Mouse (Mus musculus): ENCODE measurements around the gene Ptprg.
A peak's percentile ranks its signal among the peaks of the same experiment; 100 is the strongest.

Ptprg gene

DNA sequence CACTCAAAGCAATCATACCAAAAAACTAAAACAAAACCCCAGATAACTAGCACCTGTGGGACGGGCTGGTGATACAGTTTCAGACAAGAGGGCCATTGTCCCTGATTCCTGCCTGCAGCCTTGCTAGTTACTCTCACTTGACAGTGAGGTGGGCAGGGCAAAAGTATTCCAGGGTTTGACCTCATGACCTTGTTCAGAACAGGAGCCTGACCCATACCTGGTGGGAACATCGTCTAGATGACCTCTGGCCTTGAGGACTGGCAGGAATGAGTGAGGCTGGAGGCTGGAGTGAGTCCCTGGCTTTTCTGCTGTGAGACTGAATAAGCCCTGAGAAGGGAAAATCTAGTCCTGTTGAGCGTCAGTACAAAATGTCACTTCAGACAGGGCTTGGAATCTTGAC is 11.1 kb downstream of the Ptprg start:
- no peak for DNase-seq (ENCODE audit: extremely low spot score)

DNA sequence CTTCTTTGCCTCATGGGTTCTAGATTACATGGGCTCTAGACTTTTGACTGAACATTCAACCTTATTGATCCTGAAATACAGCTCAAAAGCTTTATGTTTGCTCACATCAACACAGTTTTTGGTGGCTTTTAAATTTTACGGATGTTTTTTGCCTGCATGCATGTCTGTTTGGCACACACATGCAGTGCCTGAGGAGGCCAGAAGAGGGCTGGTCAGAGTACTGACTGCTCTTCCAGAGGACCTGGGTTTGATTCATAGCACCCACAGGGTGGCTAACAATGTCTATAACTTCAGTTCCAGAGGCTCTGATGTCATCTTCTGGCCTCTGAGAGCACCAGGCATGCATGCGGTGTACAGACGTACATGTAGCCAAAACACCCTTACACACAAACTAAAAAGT is 12.0 kb downstream of the Ptprg start:
- DNase-seq (ENCODE audit: extremely low spot score): no peak

DNA sequence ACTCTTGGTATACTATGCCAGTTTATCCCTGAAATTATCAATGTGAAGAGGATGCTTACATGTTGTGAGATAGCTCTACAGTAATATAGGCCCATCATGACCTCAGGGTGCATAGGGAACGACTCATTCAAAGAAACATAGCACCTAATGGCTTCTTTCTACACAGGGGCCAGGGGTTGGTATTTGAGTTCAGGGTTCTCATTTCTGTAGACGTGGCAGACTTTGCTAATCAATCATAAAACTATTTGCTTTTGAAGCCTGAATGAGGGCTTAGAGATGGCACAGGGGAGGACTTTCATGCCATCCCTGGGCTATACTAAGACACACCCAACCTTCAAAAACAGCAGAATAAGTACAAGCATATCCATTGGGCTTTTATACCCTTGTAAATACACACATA is 16.4 kb downstream of the Ptprg start:
- no peak for DNase-seq (ENCODE audit: extremely low spot score)

DNA sequence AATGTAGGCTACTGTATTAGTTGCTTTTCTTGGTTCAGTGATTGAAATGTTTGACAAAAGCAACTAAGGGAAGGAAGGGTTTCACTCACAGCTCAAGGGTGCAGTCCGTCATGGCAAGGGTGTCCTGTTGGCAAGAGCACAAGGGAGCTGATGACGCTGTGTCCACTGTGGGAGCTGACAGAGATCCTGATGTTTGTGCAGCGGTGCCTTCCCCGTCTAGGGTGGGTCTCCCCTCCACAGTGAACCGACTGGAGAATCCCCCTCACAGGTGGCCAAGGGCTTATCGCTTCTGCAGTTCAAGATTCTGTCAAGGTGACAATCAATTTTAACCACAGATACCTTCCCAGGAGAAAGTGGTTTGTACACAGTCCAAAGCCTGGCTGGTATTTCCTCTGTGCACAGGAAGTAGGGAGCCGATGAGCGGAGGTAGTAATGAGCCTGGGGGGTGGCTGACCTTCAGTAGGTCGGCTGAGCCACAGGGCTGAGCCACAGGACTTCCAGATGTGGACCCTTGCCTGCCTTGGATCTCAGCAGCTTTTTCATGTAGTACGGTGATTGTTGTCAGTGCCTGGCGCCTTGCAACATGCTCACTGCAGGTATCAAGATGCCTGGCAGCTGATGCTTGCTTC is 18.5 kb downstream of the Ptprg start:
- no peak for DNase-seq (ENCODE audit: extremely low spot score)

DNA sequence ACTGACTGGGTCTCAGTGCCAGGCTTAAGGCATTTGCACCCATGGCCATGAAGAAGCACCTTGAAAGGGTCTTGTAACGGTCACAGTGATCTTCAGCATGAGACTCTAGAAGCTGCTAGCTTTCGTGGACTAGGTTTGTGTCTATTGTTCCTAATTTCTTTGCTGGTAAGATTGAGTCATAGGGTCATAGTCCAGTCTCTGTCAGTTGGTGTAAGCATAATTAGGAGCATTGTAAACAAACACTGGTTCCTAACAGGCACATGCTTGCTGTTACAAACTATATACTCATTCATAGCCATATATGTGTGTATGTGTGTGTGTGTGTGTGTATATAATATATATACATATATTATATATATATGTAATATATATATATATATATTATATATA is 19.1 kb downstream of the Ptprg start:
- no peak for DNase-seq (ENCODE audit: extremely low spot score)

DNA sequence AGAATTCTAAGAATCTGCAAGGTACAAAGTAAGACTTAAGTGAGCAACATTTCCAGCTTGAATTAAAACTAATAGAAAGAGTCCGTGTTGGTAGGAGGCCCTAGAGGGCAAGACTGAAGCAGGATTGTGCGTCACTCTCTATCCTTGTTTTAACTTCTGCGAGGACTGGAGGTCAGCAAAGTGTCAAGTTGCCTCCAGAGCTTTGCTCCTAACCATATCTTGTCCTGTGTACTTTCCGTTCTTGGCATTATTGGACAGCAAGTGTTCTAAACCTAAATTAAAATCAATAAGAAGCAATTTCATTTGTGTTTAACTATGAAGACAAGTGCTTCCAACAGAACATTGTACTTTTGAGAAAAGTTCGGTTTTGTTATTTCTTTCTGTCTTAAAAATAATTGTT is 20.4 kb downstream of the Ptprg start:
- no peak for DNase-seq (ENCODE audit: extremely low spot score)

DNA sequence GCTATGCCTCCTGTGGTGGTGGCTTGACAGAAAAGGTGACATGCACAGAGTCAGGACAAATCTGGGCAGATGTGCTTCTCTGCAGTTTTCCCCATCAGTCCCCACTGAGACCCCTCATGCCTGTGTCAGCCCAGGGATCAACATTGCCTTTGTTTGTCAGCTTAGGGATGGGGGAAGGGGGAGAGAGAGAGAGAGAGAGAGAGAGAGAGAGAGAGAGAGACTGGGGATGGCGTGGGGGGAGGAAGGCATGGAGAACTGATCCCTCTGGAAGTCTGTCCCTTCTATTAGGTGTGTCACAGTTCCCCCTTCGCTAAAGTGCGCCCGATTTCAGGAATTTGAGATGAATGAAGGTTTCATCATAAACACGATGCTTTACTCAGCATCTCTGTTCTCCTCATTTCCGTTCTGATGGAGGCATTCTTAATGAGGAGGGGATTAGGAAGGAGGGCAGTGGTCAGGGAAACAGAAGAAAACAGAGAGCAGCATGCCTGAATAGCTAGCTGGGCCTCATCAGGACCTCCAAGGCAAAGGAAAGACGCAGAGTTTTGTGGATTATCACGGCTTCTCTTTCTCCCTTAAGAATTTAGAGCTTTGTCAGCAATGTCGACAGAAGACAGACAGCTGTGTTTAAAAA is 24.1 kb downstream of the Ptprg start:
- DNase-seq (ENCODE audit: extremely low spot score): peak; percentile 42

DNA sequence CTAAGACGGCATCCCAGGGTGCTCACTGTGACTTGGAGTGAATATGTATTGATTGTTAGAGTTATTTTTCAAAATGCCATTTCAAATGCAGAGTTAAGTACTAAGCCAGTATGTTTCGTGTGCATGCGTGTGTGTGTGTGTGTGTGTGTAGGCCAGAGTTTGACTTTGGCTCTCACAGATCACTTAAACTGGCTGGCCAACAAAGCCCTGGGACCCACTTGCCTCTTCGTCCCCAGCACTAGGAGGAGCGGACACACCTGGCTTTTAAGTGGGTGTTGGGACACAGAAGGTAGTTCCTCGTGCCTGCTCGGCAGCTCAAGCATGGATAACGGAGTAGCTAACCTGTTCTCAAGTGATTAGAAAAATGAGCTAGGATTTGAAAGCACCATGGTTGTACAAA is 24.6 kb downstream of the Ptprg start:
- no peak for DNase-seq (ENCODE audit: extremely low spot score)

DNA sequence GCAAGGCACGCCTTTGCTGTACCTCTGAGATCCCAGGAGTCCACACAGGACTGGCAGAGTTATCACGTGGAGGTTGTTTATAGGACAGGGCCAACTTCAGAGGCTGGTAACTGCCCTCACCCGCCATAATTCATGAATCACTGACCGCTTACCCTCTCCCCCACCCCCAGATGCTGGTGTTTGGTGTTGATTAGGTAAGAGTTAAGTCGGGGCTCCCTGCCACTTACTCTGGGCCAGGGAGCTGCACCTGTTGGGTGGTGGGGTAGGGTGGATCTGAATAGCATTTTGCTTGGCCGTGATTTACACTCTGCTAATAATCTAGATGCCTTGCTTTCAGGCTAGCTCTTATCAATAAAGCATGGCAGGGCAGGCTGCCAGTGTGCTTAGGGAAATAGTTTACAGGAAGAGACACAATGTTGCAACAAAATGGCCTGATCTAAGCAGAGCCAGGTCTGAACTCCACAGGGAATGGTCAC is 25.2 kb downstream of the Ptprg start:
- no peak for DNase-seq (ENCODE audit: extremely low spot score)

DNA sequence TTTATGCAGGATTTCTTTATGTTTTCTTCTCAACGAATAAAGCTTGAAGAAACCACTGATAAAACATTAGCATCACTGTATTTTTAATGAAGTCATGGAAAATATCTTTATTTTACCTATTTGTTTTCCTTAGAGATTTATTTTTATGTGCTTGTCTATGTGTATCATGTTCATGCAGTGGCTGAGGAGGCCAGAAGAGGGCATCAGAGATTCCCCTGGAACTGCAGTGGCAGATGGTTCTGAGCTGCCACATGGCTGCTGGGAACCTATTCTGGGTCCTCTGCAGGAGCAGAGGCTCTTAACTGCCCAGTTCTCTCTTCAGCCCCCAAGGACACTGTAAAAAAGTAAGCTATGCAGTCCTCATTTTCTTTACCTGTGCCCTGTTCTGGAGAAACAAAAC is 26.6 kb downstream of the Ptprg start:
- no peak for DNase-seq (ENCODE audit: extremely low spot score)

DNA sequence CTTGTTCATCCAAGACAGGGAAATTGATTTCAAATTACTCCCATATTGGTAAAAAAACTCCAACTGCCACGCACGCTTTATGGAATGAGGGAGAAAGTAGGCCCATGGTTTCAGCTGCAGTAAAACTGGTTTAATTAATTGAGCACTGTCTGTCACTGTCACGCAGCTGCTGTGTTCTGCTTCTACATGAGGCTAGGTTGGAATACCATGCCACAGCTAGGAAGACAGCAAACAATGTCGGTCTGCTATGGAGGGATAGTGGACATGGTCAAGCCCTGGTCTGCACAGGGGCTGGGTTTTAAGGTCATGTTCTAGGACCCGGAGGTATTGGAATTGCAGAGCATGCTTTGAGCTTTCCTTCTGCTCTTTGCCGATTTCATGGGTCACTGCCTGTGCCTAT is 30.9 kb downstream of the Ptprg start:
- no peak for DNase-seq (ENCODE audit: extremely low spot score)

DNA sequence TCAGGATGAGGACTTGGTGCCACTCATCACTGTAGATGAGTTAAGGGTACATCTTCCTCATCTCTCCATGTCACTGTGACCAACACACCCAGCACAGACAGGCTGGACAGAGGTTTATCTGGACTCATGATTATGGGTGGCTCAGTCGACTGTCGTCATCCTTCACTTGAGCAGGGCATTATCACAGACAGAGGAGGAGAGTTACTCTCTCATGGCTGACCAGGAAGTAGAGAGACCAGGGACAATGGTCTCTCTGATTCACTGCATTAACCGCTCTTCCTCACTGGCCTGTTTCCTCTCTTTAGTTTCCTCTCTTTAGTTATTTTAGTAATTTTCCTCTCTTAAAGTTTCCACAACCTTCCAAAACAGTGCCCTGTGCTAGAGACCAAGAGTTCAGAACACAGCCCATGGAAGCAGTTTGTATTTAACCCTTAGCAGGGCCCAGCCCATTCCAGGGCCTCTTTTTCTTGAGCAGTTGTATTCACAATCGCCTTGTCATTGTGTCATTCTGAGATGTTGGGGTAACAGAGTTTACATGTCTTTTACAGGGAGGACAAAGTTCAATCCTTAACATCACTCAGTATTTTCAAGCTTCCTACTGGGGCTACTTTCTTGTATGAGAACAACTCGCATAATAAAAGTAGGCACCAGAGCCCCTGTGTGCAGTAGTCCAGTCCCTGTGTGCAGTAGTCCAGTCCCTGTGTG is 31.7 kb downstream of the Ptprg start:
- no peak for DNase-seq (ENCODE audit: extremely low spot score)

DNA sequence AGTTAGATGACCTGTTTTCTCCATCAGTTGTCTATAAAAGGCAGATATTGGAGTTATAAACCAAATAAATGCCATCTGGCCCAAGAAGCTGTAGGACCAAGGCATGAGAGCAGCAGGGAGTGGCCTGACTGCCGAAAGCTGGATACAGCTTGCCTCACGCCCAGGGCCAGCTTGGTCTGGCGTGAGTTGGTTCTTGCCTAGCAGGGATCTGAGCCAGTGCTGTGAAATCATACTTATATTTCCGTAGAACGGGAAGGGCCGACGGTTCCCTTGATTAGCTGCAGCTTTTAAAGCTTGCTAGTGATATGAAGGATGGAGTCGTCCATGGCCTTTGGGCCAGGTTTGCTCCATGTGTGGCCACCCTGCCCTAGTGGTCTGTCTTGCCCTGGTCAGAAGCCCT is 37.1 kb downstream of the Ptprg start:
- DNase-seq (ENCODE audit: extremely low spot score): no peak

DNA sequence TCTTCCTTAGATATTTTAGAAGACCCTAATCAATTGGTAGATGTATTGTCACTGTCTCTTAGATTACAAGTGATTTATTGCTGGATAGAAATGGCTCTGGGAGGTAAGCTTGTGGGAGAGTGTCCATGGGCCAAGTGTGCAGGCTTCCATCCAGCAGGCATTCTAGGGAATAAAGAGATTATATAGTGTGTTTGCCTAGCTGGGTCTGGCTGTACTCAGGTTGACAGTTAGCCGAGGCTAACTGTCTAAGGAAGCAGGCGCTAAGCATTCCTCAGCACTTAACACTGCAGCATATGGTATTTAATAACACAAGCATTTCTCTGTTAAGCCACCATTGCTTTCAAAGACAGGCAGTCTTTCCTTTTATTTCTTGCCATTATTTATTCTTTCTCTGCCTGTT is 39.3 kb downstream of the Ptprg start:
- no peak for DNase-seq (ENCODE audit: extremely low spot score)

DNA sequence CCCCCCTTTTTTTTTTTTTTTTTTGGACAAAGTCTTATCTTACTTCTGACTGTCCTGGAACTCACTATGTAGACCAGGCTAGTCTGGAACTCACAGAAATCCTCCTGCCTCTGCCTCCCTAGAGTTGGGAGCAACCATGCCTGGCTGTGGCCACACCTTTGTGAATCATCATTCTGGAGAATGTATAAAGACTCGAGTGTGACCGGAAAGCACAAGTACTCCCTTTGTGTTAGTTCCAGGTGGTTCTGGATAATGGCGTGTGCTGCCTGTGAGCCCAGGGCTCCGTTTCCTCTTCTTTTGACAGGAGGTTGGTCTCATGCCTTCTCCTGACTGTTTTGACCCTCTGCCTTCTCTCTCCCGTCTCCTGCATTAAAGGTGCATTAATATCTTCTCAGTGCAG is 41.0 kb downstream of the Ptprg start:
- DNase-seq (ENCODE audit: extremely low spot score): no peak

DNA sequence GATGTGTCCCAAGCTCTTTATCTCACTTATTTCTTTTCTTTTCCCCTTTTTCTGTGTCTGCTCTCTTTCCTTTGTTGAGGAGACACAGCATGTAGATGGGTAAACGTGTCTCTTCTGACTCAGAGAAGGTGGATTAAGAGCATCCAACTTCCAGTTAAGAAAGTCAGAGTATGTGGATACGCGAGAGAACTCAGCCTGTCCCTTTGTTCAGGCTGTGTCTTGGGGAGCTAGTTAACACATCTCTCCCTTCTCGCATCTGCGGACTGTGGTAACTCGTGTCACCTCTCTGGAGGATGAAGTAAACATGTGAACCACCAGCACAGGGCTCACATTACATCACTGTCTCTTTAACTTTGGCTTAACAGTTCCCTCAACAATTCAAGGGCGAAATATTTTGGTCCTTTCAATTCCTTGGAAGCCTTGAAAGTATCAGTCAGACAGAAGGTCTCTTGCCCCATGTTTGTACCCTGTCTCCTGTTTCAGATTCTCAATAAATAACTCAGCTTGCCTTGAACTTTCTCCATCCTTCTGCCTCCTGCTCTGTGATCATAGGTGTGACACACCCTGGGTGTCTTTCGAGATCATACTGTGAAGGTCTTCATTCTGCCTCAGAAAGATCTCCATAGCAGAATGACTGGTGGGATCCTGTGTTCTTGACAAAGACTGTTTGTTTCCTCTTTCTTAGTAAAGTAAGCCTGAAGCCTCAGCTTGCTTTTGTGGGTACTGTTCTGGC is 51.0 kb downstream of the Ptprg start:
- no peak for DNase-seq (ENCODE audit: extremely low spot score)

DNA sequence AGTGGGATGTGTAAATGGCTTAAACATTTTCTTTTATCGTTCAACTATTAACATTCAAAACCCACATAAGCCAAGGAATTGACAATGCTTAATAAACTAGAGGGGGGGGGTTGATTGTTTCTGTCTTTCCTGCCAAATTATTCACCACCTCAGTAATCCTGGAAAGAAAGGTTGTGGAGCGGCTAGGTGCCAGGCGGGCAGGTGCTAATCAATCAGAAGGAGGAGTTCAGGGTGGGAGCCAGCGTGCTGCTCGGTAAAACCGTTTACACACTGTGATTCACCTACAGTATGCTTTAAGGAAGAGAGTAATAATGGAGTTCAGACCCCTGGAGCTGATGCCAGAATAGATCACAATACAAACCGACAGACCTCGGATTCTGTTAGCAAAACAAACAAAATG is 55.0 kb downstream of the Ptprg start:
- no peak for DNase-seq (ENCODE audit: extremely low spot score)

DNA sequence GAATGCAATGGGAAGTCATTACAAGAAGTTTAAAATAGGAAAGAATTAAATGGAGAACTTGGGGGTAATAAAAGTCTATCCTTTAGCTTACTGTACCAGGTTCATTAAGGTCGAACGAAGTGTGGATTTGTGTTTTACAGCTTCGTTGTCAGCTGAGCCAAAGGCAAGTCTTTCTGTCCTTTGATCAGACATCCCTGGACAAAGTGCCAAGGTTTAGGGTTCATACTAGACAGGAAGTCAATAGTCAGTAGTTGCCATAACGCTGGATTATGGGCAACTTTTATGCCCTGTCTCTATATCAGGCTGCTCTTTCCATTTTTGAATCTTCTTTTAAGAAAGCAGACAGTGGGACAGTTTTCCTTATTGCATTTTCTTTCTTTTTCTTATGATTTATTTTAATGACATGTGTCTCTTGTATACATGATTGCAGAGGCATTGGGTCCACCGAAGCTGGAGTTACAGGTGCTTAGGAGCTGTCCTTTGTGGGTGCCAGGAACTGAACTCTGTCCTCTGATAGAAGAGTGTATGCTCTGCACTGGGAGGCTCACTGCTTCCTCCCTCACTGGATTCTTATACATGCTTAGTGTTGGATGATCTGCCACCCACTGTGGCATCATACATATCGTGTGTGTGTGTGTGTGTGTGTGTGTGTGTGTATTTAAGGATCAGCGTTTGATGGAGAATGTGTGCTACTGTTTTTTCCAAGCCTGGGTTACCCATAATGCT is 56.7 kb downstream of the Ptprg start:
- DNase-seq (ENCODE audit: extremely low spot score): no peak

DNA sequence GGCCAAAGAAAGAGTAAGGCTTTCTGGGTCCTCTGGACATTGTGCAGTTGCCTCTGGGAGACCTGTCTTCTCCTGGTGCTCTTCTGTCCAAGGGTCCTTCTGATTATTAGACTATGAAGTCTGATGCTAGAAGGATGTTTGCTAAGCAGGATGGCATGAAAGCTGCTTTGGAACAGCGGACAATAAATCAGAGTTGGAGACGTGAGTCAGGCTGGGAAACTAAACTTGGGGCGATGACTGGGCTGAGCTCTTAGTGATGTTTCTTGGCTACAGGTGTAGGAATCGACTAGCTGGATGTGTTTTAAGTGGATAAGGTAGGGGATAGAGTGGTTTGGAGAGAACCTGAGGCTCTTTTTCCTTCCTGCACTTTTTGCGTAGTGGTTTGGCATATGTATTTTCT is 59.1 kb downstream of the Ptprg start:
- no peak for DNase-seq (ENCODE audit: extremely low spot score)

DNA sequence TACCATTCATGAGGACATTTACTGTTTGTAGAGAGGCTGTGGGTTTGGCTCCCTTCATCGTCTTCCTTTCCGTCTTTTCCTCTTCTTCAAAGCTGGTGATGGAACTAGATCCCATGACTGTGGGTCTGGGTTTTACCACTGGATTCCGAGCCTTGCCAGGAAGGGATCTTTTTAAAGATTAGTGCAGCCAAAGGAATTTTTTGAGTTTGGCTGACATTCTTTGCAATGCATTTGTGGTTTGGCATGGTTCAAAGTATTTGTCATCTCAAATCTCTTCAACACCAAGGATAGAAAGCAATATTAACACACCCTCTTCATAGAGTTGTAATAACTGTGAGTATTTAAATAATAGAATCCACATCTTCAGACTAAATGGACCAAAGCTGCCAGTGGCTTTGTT is 59.8 kb downstream of the Ptprg start:
- no peak for DNase-seq (ENCODE audit: extremely low spot score)

DNA sequence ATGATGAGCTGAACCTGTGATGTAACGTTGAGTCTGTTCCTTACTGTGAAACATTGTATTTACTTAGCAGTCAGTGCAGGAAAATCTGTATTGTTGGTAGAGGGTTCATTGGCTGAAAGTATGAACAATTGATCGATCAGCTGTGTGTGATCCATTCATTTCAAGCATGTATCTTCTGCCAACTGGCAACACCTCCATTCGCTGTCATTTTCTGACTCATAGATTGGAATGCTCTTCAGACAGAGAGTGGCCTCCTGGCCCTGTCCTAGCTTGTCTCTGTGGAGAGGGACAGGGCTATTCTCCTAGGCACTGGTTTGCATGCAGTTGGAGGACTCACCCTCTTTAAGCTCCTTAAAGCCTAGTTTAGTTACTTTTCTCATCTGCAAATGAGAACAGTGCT is 62.4 kb downstream of the Ptprg start:
- DNase-seq (ENCODE audit: extremely low spot score): no peak

DNA sequence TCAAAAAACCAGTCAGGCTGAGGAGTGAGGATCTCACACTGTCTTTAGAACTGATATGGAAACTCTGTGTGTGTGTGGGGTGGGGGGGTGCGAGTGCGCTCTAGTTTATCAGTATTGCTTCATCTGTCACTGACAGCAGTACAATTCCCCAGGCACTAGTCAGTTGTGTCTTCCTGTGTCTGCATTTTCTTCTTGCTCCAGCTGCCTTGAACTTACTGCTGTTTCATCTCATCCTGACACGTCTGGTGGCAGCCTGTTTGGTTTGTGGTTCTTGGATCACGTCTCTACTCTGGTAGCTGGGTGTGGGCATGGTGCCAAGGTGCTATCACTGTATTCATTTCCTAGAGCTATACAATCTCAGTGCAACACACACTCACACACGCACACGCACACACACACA is 64.0 kb downstream of the Ptprg start:
- DNase-seq (ENCODE audit: extremely low spot score): no peak

Data from embryo, embryonic 9.5 days (tissue).